Comparison of ENCODE assay signal across 12 mouse cellular contexts in genomic region chr19:23094906-23095305, GRCm38 (mm10).
"Had no signal": no experiment of that assay in that cellular context is flagged by ENCODE, and none has a peak within 500 bp of the region (broad histone marks: within the 10 kb centered on the region; RNA-seq: fewer than 3 reads in every experiment).

No protein-coding gene starts in this region.

- ATAC-seq: midbrain, embryonic 15.5 days had no signal

- DNase-seq: lung, adult 18-20 months; lung, embryonic 14.5 days; lung, postnatal 10 days; lung, postnatal 4 days; retina, postnatal 1 day; right cerebral cortex, adult 18-20 months; right cerebral cortex, postnatal 25 days; right cerebral cortex, postnatal 4 days; spleen, adult 18-20 months; thymus, adult 18-20 months; thymus, postnatal 36 days had no signal
